Mouse (Mus musculus): Measurements from ENCODE around the gene Adamts7. TPM values are rescaled to one million over a fixed set of nuclear protein-coding genes. Genes with fewer than 3 reads are reported as not detected.

Gene Adamts7
- polyA plus RNA-seq, 1 experiment from 2014 or later = 9.9 TPM

Other genes with a start within 250 kb of the Adamts7 start
- 21.3 and 24.0 TPM in 2 replicates for gene Ctsh, start 108.9 kb upstream of the Adamts7 start, polyA plus RNA-seq (2015; fragmentation: Nextera tagmentation; extraction: Ambion mirVana)
- 548 and 569 TPM in 2 replicates for gene Morf4l1, start 48.3 kb upstream of the Adamts7 start, polyA plus RNA-seq (2015; fragmentation: Nextera tagmentation; extraction: Ambion mirVana)
- gene Tbc1d2b, start 107.7 kb downstream of the Adamts7 start, polyA plus RNA-seq (2015; fragmentation: Nextera tagmentation; extraction: Ambion mirVana) = 6.5 and 7.6 TPM in 2 replicates

All from midbrain, embryonic 15.5 days (tissue).